Mouse (Mus musculus): Measurements from ENCODE around the gene Mrpl4.

DNA sequence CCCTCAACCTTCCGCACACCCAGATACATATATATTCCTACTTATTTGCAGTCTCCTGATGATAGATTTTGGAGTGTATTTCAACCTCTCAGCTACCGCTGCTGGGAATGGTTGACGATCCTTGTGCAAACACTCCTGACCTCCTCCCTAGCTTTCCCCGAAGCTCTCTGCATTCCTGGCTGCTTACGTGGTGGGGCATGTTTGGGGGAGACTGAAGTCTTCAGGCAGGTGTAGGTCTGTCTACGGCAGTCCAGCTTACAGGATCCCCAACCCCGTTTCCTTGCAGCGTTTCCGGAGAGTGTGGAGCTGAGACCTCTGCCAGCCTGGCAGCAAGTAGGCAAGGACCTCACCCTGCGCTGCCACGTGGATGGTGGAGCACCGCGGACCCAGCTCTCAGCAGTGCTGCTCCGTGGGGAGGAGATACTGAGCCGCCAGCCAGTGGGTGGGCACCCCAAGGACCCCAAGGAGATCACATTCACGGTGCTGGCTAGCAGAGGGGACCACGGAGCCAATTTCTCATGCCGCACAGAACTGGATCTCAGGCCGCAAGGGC, 22.8 kb downstream of the Mrpl4 start:
- TF ChIP-seq POLR2AphosphoS2 (IDR thresholded peaks at IDR 0.05; ENCODE audit: low read length) (no peak), POLR2A (IDR thresholded peaks at IDR 0.05; ENCODE audit: control insufficient read depth in 1 of 2, insufficient read depth in 1 of 2, low read depth in 1 of 2, low read length in 2 of 2, poor library complexity in 1 of 2) (no peak), ZMIZ1 (IDR thresholded peaks at IDR 0.05; ENCODE audit: low read depth, low read length) (no peak), CTCF (IDR thresholded peaks at IDR 0.05 in 2 of 3, conservative IDR thresholded peaks at IDR 0.05 in 1 of 3; ENCODE audit: control insufficient read depth in 1 of 3, insufficient read depth in 1 of 3, low read depth in 2 of 3, low read length in 3 of 3, poor library complexity in 1 of 3, severe bottlenecking in 1 of 3) (no peak), EP300 (IDR thresholded peaks at IDR 0.05; ENCODE audit: low read depth in 1 of 2, low read length in 2 of 2) (no peak), MXI1 (IDR thresholded peaks at IDR 0.05; ENCODE audit: low read depth, low read length) (no peak), MEF2A (IDR thresholded peaks at IDR 0.05; ENCODE audit: extremely low read depth, insufficient replicate concordance, low read depth, low read length, poor library complexity, severe bottlenecking) (no peak), BHLHE40 (IDR thresholded peaks at IDR 0.05; ENCODE audit: borderline replicate concordance, low read depth, low read length) (no peak), ZC3H11A (IDR thresholded peaks at IDR 0.05; ENCODE audit: low read depth, low read length) (no peak), MAFK (IDR thresholded peaks at IDR 0.05; ENCODE audit: borderline replicate concordance, low read depth, low read length) (no peak), TBP (IDR thresholded peaks at IDR 0.05; ENCODE audit: low read depth, low read length) (no peak), USF1 (IDR thresholded peaks at IDR 0.05; ENCODE audit: low read depth, low read length) (no peak), JUND (IDR thresholded peaks at IDR 0.05; ENCODE audit: low read depth, low read length) (no peak), RAD21 (IDR thresholded peaks at IDR 0.05; ENCODE audit: low read depth, low read length) (no peak)
